Mouse (Mus musculus) testis, postnatal 10 days (tissue): ENCODE data around the gene Slc37a3.
"Not testable (repeated sequence)": the region's sequence is repeated elsewhere in the genome, so short reads cannot be mapped to it uniquely, and the experiment has no call there.

ENCODE experiments used
- DNase-seq: peaks from one replicate; pipeline ENCODE4 v3.0.0; 2021; ENCODE audit warnings: low spot score

The Slc37a3 gene

DNA sequence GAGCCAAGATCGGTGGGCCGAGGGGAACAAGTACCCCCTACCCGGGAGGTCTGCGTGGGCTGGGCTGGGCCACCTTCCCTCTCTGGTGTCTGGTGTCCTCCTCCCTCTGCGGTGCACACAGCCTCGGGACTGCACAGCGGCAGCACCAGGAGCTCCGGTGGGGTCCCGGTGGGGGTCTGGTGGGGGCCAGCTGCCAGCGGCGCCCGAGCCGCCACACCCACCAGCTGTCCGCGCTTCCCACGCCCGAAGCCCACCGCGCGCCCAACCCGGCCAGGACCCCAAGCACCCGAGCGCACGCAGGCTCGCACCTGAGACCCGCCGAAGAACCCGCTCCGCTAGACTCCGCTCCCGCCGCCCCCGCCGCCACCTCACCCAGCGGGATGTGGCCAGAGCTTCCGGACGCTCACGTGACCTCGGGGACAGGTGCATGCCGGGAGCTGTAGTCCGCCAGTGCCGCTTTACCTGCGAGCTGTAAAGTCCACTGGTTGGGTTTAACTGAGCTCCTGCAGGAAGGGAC, at the start of gene Slc37a3:
Gene Slc37a3 (minus strand): TSS at position 365 of the 517 bp plus-strand sequence.
- peak; percentile 92 for DNase-seq

DNA sequence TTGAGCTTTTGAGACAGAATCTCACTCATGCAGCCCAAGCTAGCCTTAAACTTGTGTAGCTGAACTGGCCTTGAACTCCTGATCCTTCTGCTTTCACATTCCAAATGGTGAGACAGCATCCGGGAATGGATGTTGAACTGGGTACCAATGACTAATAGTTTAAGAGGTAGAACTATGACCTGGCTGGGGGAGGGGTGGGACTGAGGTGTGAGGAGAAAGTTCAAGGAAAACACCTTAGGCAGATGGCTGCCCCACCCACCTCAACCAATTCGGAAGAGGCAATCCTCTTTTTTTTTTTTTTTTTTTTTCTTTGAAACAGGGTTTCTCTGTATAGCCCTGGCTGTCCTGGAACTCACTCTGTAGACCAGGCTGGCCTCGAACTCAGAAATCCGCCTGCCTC, 49.2 kb upstream of the Slc37a3 start:
- DNase-seq = no peak

DNA sequence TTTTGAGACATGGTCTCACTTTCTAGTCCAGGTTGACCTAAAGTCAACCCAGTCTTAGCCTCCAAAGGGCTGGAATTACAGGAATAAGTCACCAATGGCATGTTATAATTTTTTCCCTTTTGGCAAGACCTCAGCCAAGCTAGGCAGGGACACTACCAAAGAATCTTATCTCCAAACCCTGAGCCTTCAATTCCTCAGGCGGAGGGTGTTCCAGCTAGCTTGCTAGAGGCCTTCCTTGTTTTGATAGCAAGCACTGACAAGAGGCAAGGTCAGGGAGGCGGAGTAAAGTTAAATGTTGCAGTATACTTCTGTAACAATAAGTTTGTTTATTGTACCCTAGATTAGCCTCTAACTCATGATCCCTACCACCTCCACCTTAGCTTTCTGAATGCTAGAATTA, 47.7 kb upstream of the Slc37a3 start:
- no peak for DNase-seq

DNA sequence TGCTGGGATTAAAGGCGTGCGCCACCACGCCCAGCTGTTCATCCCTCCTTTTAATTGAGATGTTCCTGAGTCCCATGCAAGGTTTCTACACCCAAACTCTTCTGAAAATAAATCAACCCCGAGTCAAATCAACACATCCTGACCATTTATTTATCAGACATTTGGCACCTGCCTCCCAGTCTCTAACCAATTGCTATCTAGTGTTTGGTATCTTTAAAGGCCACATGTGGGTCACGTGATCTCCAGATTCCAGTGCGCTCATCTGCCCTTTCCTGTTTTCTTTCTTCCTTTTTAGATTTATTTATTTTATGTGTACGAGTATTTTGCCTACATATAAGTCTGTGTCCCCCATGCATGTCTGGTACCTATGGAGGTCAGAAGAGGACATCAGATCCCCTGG, 46.2 kb upstream of the Slc37a3 start:
- no peak for DNase-seq

DNA sequence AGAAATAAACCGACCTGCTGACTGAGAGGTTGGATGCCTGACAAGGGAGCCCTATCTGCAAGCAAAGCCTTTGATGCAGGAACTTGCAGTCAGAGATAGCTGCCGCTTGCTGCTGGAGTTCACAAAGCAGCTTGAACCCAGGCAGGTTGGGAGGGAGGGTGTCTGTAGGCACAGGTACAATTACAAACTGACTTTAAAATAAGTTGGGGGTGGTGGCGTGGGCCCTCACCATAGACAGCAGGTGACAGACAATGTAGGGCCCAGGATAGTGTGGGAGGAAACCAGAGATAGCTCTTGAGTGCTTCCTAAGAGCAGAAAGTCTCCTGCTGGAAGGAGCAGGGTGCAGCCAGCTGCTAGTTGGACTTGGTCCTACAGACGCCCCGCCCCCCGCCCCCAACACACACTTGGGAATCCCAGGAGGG, 45.7 kb upstream of the Slc37a3 start:
- DNase-seq = no peak

DNA sequence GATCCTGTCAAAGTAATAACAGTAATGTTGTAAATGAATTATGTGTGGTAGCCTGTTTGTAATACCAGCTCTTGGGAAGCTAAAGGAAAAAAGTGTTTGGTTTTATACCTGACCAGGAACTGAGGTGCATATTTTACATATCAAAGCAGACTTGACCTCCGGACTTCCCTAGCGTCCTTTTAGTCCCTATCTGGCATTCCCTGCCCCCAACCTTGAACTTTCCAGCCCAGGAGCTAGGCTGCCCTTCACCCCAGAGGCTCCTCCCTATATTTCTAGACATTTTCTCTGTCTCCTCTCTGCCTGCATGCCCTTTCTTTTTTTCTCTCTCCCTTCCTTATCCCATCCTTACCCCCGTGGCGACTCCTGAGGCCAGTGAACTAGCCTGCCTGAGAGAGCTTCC, 43.4 kb upstream of the Slc37a3 start:
- no peak for DNase-seq

DNA sequence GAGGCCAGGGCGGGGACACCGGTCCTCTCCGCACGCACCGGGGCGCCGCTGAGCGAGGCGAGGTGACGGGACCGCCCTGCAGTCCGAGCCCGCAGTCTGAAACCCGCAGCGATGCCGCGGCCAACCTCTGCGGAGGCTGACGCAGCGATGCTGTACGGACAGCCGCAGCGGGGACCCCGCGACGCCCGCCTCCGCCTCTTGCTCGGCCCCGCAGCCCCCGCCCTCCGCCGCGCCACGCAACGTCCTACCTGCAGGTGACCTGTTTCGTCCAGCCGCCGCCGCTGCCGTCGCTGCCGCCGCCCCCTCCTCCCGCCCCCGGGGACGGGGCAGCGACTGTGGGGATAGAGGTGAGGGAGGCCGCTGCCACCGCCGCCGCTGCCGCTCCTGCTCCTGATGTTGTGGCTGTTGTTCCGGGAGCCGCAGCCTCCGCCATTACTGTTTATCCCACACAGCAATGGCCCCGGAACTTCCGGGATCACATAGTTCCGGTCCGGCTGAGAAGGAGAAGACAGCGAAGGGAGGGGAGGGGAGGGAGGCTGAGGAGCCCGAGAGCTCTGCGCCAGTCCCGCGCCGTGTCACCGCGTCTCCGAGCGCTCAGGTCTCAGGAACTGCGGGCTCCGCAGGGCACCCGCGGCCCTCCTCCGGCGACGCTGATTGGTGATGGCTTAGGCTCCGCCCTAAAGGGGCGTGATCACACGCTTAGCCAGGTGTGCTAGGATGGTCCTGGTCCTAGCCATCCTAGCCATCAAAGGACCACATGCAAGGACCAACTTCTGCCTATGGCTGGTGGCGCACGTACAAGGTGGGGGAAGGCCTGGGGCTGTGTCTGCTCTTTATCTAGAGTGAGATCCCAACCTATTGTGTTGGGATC, 42.6 kb upstream of the Slc37a3 start, which contains the start of gene Mkrn1:
Gene Mkrn1 (minus strand): TSS at position 612 of the 871 bp plus-strand sequence.
- peak; percentile 86 for DNase-seq

DNA sequence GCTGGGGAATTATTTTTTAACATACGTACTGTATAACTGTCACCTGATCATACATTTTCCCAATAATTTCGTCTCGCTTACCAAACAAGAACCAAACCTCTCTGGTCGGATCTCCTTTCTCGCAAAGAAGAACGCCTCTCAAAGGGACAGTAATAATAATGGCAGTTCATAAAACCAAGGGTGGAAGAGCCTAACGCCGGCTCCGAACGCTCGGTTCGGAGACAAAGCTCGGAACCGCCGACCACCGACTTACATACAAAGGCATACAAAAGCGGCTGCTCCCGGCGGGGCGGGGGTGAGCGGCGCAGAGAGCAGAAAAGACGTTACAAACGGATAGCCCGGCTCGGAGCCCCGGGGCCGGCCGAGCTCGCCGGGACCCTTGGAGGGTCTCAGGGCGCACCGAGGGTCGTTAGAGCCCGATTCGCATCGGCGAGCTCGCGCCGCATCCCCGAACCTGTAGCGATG, 41.9 kb upstream of the Slc37a3 start:
- no peak for DNase-seq

DNA sequence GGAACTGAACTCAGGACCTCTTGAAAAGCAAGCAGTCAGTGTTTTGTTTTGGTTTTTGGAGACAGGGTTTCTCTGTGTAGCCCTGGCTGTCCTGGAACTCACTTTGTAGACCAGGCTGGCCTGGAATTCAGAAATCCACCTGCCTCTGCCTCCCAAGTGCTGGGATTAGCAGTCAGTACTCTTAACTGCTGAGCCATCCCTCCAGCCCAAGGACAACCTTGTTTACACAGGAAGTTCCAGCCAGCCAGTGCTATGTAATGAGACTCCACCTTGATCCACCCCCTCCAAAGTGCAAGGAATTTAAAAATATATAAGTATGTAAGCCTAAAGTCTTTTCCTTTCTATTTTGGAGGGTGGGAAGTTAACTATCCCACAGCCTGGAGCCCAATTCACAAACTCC, 39.2 kb upstream of the Slc37a3 start:
- not testable (repeated sequence) for DNase-seq

DNA sequence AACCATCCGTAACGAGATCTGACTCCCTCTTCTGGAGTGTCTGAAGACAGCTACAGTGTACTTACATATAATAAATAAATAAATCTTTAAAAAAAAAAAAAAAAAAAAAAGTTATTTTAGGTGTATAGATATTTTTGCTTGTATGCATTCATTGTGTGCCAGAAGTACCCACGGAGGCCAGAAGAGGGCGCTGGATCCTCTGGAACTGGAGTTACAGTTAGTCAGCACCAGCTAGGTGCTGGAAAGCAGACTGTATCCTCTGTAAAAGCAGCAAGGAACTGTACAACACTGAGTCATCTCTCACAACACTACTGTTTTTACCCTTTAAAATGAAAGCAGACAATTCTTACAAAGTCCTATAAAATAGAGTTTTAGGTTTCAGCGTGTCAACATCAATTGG, 38.3 kb upstream of the Slc37a3 start:
- peak; percentile 88 for DNase-seq

DNA sequence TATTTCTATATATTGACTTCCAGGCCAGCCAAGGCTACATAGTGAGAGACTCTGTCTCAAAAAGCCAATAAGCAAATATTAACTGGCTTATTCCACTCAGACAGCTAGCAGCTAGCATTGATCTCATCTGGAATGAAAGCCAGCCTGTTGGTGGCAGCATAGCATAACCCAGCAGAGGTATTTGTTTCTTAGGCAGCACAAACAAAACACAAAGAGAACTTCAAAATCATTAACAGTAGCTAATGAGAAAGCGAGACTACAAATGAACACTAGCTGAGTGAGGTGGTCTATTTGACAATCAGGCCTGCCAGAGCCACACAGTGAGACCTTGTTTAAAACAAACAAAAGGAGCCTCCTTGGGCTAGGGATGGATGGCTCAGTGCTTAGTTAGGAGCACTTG, 36.6 kb upstream of the Slc37a3 start:
- DNase-seq = no peak

DNA sequence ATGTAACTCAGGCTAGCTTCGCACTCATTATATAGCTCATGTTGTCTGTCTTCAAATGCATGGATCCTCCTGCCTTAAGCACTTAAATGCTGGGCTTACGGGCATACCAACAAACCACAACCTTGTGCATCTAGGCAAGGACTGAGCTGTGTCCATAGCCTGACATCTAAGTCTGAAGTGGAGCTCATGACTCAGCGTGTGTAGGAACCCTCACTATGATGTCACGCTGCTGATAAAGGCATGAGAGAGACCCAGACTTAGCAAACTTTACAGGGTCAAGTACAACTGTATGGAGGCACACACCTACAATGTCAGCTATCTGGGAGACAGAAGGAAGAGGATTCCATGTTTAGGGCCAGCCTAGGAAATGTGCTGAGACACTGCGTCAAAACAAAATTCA, 29.0 kb upstream of the Slc37a3 start:
- DNase-seq = no peak

DNA sequence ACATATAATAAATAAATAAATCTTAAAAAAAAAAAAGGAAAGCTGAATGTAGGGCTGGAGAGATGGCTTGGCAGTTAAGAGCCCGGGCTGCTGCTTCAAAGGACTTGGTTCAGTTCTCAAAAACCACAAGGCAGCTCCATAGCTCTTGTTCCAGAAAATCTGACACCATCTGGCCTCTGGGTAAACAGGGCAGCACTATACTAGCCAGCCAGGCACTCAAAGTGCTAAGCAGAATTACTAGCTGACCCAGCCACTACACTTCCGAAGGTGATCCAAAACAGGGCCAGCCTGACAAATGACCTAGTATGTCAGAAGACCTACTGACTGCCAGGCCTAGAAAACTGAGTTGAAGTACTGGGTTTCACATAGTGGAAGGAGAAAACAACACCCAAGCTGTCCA, 25.7 kb upstream of the Slc37a3 start:
- no peak for DNase-seq

DNA sequence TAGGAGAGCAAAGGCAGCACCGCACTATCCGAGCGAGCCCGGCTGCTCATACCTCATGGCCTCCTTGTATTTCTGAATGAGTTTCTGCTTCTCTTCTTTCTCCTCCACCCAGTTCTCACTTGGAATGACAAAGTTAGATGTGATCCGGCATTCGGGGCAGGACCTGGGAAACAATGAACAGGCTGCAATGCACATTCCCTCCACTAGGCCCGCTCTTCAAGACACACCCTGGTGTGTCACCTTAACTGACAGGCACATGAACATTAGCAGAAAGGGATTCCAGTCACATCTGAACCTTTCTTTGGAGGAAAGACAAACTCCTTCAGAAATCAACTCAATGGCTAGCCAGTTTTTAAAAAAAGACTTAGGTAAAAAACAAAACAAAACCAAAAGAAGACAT, 22.9 kb upstream of the Slc37a3 start:
- DNase-seq = peak; percentile 71

DNA sequence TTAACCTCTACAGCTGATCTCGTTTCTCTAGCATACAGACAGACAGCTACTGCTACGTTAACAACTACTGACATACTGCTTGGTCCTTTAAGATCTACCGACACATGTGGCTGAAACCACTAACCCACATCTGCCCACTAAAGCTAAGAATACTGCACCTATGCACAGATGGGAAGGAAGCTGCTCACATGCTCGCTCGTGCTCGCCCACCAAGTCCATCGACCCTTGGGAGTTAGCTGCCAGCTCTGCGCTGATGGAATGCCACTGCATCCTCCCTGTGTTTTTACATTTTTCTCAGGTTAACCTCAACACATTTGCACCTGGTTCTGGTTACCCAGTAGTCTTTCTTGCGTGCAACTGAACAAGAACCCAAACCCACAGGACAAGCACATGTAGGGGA, 20.9 kb upstream of the Slc37a3 start:
- no peak for DNase-seq

DNA sequence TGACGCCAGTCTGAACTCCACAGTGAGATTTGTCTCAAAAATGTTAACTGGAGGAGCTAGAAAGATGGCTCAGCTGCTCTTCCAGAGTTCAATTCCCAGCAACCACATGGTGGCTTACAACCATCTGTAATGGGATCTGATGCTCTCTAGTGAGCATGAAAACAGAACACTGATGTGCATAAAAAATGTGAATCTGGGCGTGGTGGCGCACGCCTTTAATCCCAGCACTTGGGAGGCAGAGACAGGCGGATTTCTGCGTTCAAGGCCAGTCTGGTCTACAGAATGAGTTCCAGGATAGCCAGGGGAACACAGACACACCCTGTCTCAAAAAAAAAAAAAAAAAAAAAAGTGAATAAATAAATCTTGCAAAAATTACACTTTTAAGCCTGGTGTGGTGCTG, 19.6 kb upstream of the Slc37a3 start:
- no peak for DNase-seq

DNA sequence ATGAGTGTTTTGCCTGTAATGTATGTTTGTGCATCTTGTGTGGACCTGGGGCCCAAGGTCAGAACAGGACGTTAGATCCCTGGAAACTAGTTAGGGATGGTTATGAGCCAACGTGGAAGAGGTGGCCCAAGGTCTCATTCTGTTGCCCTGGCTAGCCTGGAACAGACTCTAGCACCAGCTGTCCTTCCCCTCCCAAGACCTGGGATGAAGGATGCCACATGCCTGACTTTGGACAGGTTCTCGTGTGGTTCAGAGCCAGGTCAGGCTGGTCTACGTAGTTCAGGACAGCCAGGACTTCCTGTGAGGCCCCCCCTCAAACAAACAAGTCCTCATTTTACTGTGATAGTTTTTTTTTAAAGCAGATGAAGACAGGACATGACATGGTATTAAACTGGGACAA, 18.4 kb upstream of the Slc37a3 start:
- no peak for DNase-seq

DNA sequence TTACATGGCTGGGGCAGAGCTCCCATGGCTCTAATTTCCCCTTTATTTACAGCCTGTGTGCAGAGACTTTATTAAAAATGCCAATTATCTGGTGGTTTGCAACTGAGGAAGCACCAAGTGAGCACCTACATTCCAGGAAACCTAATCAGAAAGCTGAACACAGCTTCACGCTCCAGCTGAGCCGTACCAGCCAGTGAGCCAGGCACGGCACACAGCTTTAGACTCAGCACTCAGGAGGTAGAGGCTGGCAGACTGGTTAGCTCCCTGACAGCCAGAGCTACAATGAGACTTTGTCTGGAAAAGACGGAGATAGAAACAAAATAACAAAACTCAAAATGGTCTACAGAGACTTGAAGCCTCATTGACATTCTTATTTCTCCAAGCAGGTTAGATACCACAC, 18.0 kb upstream of the Slc37a3 start:
- DNase-seq = no peak

DNA sequence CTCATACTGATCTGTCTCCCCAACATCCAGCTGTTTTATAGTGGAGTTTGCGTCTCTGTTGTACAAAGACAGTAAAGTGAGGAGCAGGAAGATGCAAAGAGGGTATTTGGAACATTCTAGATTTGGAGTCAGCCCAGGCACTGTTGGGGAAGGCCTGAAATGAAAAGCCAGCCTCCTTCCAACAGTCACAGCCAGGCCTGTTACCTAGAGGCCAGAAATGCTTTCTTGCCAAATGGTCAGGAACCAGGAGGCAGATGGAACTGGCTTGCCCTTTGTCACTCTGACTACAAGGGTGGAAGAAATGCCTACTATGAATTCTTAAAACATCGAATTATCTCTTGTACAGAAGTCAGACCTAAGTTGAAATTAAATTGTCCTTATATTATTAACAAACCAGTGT, 12.5 kb upstream of the Slc37a3 start:
- no peak for DNase-seq

DNA sequence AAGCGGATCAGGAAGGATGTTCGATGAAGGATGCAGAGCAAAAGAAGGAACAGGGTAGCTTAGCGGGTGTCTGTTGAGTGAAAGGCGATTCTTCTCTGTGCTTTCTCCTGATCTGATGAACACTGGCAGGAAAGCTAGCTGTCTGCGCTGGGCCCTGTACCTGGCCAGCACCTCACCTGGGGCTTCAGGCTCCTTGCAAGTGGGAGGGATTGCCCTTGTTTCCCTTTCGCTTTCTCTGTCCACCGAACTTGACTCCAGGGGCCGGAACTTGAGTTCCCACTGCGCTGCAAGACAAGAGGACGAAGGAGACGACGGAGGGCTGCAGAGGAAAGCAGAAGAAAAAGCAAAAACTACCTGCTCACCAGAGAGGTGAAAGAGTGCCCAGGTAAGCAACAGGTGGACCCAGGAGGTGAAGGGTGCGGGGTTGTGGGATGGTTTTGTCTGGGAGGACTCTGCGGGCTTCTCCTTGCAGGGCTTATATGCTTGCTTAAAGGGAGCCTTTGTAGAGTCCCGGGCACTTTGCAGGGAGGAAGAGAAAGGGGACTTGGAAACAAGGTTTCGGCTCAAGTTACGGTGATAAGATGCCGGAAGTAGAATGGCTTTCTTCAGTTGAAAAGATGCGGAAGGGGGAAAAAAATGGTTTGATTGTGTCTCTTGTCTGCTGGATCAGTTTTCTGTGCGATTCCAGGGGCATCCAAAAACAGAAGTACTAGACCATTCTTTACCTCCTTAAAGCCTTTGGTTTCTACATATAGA, 3.8 kb upstream of the Slc37a3 start, which contains the start of gene Rab19:
Gene Rab19 (plus strand): TSS at position 51 of the 756 bp plus-strand sequence.
- DNase-seq = no peak

DNA sequence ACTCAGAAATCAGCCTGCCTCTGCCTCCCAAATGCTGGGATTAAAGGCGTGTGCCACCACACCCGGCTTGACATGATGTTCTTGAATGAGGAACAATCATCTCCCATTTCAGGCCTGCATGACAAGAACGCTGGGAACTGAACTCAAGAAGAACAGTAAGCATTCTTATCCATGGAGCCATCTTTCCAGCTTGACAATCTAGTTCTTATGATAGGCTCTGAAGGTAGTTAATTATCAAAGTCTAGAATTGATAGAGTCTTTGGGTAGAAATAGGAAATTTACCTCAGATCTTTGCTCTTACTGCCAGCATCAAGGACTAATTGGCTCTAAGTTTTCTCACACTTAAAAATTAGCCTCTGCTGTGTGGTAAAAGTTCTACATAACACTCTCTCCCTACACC, 2.8 kb upstream of the Slc37a3 start:
- DNase-seq = no peak

DNA sequence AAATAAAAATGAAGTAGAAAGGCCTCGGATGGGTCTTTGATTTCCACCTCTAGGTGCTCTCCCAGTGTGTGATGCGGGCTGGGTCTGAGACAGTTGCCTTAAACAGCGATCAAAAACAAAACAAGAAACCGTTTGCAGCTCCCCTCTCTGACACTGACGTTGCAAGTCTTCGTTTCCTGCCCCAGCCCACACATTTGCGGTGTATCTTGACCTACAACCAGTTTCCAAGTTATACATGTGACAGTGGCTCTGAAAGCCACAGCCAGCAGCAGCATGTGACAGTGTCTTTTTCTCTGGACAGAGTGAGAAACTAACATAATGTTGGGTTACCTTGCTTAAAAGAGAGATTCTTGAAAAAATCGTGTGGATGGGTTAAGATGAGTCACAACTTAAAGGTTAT, 2.3 kb upstream of the Slc37a3 start:
- no peak for DNase-seq

DNA sequence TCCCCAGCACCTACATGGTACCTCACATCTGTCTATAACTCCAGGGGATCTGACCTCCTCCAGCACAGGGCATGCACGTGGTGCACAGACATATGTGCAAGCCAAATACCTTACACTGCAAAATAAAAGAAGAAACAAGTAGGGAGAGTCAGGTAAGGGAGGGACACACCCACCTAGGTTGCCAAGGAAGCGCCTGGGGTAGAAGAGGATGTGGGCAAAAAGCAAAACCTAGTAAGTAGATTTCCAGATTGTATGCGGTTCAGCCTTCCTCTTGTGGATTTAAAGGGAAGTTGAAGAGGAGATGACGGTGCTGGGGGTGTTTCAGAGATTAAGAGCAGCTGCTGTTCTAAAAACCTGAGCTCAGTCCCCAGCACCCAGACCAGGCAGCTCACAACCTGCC, 1.7 kb upstream of the Slc37a3 start:
- DNase-seq = no peak
